Mouse (Mus musculus) heart, adult 18-20 months (tissue): Measurements from ENCODE around the gene Slit2. TPM values are rescaled to one million over a fixed set of nuclear protein-coding genes. Genes with fewer than 3 reads are reported as not detected.

Experiments used
- DNase-seq, 2 experiments: peaks; one replicate each; pipeline ENCODE4 v3.0.0; 2021 to 2022; ENCODE audit warnings: mixed read lengths in 1 of 2
- total RNA-seq, 2 experiments: library from RNA; stranded (reverse); gene quantifications; 2 replicates each; pipeline ENCODE4 v1.2.3; 2021

The Slit2 gene
- total RNA-seq, 2 experiments from 2014 or later: 4.1 to 4.7 TPM

DNA sequence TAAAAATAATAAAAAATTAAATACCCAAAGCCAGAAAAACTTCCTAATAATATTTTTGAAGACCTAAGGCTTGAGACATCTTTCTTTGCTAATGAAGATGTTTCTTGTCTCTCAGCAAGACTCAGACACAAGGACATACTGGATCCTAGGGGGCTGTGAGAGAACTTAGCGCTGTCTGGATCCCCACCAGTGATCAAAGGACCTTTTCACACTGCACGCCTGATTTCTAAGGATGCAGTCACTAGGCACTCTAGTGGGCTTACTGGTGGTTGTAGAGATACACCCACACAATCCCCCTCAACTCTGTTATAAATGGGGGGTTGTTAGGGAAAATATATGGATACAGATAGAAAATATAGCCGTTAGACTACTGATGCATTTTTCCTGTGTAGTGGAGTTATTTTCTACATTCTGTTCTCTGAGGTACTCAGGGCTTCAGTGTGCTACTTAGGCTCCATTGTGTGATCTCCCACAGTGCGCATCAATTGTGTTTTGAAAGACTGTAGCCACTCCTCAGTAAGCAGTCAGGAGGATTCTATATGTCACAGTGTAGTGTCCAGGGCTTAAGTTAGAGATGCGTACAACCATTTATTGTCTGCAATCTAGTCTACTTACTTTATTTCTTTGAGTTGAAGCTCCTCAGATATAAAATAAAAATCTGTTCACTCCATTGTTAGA, 67.8 kb downstream of the Slit2 start:
- DNase-seq: no peak

DNA sequence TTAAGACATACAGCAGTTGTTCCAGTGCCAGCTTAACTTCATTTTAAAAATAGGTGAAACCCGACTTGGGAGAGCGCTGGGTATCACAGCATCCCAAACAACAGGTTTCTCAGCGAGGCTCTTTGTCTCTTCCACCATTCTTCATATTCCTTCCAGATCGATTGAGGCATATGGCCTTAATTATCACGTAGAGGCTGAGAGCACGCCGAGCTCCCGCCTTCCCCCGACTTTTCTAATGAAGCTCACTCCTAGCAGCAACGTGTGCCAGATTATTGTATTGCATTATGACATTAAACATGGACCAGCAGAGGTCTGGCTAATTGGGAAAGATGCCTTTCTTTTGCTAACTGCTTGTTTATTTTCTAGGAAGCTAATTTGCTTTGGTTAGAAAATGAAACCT, 75.7 kb downstream of the Slit2 start:
- no peak for DNase-seq

GRCm38 (mm10) chr5:48060715-48061114, 77.8 kb downstream of the Slit2 start:
- DNase-seq: no peak

DNA sequence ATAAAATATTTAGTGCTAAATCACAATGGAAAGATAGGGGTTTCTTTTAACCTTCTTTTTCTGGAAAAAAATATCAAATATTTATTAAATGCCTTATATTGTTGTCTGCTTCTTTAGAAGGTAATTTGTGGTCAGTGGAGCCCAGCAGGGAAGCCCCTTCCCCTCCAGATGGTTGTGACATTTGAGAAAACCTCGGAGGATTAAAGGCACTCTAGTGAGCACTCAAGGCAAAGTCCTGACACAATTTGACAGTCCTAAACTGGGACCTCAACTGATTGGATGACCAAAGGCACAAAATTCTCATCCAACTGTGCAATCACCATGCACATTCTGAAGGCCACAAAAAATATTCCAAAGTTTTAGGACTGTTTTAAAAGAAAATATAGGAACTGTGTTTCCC, 95.8 kb downstream of the Slit2 start:
- DNase-seq: no peak

- no peak for DNase-seq
Observed at GRCm38 (mm10) chr5:48081223-48081881, 98.4 kb downstream of the Slit2 start.

GRCm38 (mm10) chr5:48113400-48113799, 130.5 kb downstream of the Slit2 start:
- no peak for DNase-seq

DNA sequence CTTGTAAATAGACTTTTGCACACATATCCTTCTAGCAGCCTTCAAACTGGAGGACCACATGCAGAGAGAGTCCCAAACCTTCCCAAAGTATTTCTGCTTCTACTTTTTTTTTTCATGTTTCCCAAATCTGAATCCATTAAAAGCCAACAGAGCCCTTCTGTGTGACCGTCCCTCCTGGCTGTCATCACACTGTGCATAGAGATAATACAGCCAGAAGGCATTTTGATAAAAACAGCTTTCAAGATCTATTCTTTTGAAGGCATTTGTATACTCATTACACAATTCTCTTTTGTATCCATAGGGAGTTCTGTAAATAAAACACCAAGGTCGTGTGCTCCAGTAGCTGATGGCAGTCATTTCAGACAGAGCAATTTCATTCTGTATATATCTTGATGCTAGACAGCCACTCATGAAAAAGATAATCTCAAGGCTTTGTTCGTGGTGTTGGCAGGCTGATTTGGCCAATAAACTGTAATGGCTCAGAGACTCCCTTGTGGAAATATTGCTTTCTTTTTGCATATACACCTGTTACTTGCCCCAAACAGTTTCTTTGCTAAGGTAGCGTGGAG, 132.1 kb downstream of the Slit2 start:
- no peak for DNase-seq

DNA sequence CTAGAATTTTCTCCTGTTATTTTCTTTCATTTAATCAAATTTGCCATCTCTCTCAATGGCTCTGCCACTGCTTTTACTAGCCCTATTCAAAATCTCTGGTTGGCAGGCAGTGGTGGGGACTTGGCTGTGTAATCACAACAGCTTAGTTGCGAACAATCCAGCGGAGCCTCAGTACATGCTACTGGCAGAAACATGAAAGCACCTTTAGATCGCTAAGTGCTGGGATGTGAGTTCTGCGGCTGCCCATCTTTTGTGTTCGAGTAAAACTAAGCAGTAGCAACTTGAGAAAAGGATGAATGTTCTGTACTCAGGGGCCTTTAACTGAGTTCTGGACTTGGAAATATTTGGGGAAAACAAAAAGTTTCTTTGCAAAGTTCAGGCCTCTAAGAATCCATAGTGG, 139.7 kb downstream of the Slit2 start:
- DNase-seq: no peak

DNA sequence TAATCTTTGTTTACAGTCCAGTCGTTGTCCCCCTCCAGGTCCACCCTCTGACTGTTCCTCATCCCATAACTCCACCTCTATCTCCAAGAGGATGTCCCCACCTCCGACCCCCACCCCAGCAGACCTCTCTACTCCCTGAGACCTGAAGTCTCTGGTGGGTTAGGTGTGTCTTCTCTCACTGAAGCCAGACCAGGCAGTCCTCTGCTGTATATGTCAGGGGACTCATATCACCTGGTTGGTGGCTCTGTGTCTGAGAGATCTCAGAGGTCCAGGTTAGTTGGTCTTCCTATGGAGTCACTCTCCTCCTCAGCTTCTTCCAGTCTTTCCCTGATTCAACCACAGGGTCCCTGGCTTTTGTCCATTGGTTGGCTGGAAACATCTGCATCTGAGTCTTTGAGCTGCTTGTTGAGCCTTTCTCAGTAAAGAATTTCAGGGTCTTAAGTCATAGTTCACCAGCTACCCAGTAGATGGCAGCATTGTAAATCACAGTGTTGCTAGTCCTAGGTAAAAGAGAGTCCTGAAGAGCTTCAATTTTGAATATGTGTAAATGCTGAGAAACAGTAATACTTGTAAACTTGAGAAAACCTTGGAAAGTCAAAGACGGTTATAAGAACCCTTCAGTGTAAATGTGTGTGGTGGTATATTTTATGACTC, 143.0 kb downstream of the Slit2 start:
- peak; percentile 2 to 34 for DNase-seq

DNA sequence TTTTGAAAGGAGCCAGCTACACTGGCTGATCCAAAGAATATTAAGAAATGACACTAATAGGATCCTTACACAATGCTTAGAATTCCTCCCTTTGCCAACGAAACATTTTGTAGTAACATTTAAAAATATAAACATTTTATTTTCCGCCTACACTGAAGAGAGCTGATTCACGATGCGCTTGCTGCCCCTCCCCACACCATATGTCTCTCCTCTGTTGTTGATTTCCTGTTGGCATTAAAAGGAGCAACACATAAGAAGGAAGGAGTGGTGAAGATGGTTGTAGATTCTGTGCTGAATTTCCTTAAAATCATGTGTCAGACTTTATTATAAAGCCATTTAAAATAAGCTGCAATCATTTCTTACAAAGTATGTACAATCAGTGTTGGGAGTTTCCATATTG, 147.0 kb downstream of the Slit2 start:
- DNase-seq: no peak

GRCm38 (mm10) chr5:48136571-48136970, 153.6 kb downstream of the Slit2 start:
- peak; percentile 1 to 21 for DNase-seq

DNA sequence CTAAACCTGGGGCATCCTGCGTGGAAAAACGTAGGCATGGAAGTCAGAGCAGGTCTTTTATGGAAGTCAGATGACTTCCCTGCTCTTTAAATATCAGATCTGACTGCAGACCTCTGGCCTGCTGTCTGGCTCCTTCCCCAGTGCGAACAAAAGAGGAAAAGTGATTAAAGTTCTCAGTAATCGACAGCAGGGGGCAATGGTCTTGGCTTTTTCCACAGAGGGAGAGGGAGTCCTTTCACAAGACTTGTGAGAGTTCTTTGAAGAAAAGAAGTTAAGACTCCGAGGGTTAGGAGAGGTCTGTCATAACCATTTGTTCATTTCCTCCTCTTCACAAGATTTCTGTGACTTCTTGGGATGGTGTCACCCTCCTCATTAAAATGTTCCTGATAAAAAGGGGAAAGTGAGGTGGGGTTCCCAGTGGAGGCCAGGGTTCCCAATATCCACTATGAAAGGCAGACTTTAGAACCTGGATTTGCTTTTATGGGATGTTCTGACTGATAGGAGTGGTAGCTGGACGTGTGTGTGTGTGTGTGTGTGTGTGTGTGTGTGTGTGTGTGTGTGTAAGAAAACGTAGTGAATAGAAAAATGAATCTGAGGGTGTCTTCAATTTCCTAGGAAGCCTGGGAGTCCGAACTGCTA, 156.0 kb downstream of the Slit2 start:
- peak in 1 of 2 experiments; percentile 3 for DNase-seq

DNA sequence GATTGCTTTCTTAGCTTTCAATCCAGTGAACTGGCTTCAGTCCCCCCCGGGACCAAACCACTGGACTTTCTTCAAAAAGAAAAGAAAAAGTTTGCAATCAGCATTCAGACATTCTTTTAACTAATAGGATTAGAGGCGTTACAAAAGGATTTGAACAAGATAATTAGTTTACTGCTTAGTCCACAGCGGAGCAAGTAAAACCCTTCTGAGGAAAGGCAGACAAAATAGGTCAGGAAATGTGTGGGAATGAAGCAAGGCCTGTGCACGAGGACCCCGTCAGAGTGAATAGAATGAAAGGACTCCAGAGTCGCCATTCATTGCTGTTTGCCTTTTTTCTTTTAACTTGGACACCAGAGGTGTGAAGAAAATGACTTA, 156.5 kb downstream of the Slit2 start:
- no peak for DNase-seq

- DNase-seq: no peak
Observed at GRCm38 (mm10) chr5:48146082-48146481, 163.1 kb downstream of the Slit2 start.

DNA sequence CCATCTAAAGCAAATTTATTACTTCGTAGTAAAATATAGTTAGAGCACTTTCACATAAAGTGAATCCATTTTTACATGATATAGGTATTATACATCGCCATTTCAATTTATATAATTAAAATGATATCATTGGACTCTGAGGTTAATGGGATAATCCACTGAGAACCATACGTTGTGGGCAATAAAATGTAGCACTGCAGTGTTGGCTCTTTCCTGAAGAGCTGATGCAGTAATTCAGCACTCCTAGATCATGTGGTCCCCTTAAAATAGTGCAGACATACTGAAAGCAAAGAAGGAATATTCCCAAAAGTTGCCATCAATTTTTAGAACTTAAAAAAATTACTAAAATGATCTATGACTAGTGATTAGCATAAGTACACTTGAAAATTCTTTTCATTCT, 177.9 kb downstream of the Slit2 start:
- DNase-seq: no peak

- no peak for DNase-seq
Observed at GRCm38 (mm10) chr5:48181646-48182302, 198.8 kb downstream of the Slit2 start.

GRCm38 (mm10) chr5:48184358-48184757, 201.4 kb downstream of the Slit2 start:
- no peak for DNase-seq

GRCm38 (mm10) chr5:48187819-48188218, 204.9 kb downstream of the Slit2 start:
- no peak for DNase-seq

DNA sequence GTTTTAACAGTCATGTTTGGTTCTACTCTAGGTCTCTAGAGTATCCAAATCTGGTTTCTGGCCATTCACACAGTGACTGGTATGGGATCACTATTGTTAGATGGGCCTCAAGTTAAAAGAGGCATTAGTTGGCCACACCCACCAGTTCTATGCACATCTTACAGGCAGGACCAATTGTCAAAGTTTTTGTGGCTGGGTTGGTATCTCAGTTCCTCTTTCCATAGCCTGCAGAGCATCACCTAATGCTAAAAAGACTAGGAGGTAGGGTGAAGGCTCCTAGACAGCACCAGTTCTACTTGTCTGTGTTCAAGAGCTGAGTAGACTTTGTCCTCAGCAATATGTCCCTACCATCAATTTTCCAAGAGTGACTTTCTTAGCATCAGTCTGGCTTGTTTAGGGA, 216.4 kb downstream of the Slit2 start:
- no peak for DNase-seq

DNA sequence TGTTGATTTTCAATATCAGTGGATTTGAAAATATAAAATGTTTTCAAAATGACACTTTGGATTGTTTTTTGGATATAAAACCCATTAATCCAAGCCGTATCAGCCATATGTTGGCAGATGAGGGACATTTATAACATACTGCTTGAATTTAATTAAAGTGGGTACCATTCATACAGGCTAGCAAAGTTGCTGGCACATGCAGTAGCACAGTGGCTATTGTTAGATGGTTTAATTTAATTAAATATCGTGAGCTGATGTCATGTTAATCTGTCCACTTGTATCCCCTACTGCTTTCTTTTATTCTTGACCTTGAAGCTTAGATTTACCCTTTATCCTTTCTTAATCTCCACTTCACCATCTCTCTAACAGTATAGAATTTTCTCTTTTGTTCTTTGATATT, 232.3 kb downstream of the Slit2 start:
- DNase-seq: no peak

DNA sequence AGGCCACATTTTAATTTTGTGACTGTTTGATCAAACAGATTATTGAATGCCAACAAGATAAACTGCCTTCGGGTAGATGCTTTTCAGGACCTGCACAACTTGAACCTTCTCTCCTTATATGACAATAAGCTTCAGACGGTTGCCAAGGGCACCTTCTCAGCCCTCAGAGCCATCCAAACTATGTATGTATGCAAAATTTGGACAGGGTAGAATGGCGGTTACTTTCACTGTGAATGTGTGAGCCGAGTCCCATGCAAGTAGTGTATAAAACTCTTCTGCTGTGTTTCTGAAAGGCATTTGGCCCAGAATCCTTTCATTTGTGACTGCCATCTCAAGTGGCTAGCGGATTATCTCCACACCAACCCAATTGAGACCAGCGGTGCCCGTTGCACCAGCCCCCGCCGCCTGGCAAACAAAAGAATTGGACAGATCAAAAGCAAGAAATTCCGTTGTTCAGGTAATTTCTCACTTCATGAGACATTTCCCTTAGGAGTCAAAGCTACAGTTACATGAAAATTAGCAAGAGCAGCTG, 236.8 kb downstream of the Slit2 start:
- DNase-seq: no peak

DNA sequence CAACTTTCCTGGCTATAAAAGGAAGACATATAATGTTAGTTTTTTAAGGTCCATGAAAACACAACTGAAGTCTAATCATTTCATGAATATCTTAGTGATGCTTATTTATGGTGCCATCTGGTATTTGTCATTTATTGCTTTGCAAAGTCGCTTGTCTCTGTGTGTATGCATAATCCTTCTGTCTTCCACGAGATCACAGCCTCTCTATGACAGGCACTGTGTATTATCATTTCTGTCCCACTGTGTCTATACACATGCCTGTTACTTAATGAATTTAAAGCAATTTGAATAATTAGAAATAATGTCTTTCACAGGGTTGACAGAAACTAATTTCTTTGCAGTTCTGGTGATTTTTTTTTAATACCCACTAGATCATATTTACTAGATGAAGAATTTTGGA, 242.6 kb downstream of the Slit2 start:
- DNase-seq: no peak
